Mouse (Mus musculus) lung, adult 18-20 months (tissue): ENCODE measurements around the gene Minar1.
A peak's percentile ranks its signal among the peaks of the same experiment; 100 is the strongest.

ENCODE experiments used
- DNase-seq, 2 experiments: peaks; one replicate each; pipeline ENCODE4 v3.0.0; 2022; ENCODE audit warnings: mixed read lengths in 2 of 2

Gene Minar1

DNA sequence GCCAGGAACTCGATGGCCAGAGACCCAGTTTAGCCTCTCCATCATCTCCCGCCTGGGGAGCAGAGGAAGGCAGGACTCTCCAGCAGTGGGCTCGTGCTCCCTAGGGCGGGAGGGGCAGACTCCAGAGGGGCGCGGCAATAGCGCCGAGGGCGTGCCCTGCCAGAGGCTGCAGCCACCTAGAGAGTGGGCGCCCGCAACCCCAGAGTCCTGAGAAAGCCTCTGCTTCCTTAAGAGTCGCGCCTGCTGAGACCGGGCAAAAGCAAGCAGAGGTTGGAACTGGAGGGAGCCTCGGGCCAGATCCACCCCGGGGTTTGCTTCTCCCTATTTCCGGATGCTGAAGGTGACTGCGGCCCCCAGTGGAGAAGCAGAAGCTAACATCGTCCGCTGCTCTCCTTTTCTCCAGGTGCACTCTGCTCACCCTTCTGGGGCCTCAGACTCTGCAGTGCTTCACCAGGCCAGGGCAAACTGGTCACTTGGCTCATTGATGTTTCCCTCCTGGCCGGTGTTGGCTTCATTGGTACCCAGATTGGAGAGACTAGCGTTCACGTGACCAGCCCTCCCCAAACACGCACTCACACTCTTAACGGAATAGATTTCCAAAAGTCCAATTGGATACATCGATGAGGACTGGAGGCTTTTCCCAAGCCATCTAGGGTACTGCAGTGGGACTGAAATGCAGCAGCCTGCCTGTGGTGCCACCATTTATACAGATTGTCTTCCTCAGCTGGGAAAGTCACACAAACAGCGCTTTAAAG lies at the start of gene Minar1:
Gene Minar1 (minus strand): TSS at position 120 of the 755 bp plus-strand sequence.
- peak in 1 of 2 experiments; percentile 1 for DNase-seq

DNA sequence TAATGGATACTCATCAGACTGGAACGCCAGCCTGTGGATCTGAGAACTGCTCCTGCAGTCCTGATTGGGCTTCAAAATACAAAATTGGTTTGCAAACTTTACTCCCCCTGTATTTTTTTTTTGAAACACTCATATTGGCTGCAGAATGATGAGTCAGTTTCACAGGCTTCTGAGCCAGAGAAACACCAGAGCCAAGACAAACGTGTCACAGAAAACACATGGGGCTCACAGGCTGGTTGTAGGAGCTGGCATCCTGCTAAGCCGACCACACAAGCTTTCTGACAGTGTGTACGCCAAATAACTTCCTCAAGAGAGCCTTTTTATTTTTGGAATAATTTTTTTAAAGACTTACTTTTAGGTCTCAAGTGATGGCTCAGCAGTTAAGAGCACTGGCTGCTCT lies 47.0 kb upstream of the Minar1 start:
- no peak for DNase-seq

DNA sequence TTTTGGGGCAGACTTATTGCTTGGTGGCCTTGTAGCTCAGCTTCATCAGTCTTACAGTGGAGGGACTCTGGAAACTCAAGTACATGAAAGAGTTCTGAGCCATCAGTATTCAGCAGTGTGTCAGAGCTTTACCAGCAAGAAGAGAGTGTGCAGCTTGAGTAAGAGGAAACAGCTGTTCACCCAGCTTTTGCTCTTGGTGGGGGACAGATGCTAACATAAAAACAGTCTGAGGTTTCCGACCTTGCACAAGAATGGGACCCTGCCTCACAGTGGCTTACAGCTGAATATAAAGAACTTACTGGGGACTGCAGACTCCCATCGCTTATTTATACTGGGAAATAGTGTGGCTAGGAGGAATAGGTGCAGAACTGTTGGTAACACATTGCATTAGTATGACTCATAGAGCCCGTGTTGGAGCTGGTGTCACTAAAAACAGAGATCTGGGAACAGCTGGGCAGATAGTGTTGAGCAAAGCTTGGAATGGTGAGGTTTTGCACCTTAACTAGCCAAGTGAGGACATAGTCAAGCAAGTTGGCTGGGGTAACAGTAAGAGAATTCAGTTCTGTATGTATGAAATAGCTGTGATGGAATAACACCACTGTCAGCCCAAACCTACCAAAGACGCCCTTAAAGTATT lies 44.5 kb upstream of the Minar1 start:
- no peak for DNase-seq

- DNase-seq = no peak
Measured at GRCm38 (mm10) chr9:89650913-89651312, 28.0 kb upstream of the Minar1 start.

DNA sequence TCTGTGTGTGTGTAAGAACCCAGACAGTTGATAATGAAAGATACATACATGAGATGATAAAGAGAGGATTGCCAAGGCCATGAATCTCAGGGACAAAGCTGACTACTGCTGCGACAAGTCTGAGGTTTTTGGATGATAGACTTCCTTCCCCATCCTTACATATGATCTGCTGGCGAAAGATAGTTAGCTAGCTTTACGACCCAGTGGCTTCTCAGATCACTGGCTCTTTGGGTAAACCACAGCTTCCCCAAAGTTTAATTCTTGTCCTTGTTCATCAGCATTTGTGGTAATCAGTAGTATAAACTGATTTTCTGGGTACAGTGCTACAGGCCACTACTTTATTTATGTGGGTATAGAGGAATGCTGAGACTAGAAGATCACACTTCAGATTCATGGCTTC lies 14.5 kb upstream of the Minar1 start:
- DNase-seq = no peak

DNA sequence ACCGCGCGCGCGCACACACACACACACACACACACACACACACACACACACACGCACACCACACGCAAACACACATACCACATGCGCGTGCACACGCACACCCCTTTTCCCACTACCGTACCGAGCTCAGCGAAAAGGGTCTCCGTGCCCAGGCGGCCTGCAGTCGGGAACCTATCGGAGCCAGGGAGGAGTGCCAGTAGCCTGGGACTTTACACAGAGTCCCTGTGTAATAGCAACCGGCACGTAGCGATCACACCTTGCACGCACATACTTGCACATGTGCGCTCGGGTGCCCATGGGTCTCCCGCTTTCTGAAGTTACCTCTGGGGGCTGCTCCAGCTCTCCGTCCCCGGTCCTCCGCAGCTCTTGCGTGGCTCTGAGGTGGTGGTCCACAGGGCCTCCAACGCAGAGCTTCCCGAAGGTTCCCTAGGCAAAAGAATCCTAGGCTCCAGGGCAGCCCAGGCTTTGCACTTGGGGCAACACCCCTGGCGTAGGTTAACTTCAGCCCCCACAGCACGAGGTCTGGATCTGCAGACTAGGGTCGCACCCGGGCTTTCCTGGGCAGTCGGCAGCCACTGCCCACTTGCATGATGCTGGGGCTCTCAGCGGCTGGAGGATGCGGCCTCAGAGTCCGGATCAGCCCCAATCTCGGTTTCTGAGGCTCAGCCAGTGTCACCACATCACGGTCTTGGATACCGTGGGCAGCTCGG lies 474 bp downstream of the Minar1 start:
- DNase-seq = no peak

DNA sequence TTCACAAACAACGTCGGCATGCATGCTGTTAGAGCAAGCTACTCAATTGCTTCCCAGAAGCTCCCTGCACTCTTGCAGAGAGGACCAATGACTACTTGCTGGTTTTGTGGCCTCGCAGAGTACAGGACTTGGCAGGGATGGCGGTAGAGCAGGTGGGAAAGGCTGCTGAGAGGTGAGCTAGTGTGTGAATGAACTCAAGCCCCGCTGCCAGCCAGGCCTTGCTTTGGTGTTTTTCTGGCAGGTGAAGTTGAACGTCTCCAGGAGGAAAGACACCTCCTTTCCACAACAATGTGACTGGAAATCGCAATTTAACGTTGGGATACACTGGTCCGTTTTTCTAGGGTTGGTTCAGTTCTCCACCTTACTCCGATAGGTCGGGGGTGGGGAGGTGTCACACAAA lies 1.2 kb downstream of the Minar1 start:
- no peak for DNase-seq

- DNase-seq = no peak
Measured at GRCm38 (mm10) chr9:89620347-89620746, 2.6 kb downstream of the Minar1 start.

DNA sequence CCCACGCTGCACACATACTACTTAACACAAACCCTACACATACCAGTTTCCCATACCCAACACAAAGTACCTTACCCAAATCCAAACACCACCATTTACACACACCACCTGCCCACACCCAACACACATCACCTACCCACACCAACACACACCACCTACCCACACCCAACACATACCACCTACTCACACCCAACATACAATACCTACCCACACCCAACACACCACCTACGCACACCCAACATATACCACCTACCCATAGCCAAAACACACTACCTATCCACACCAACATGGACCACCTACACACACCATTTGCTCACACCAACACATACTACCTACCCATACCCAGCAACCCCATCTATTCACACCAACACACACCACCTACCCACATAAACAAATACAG lies 6.0 kb downstream of the Minar1 start:
- DNase-seq = no peak

DNA sequence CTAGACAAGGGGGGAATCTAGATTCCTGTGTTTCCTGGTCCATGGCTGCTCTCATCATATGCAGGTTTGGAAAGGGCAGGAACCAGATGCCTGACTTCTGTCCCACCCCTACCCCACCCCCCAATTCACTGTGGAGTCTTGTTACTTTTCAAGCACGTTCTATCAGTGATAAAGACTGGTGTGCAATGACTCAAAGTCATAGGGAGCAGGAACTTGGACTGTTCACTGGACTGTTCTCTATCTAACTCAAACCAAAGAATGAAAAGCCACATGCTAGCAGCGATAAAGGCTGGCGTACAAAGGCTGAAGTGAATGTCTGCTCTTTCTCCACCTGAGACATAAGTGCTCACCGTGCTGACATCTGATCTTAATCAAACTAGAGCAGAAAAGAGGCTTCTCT lies 12.3 kb downstream of the Minar1 start:
- DNase-seq = no peak

DNA sequence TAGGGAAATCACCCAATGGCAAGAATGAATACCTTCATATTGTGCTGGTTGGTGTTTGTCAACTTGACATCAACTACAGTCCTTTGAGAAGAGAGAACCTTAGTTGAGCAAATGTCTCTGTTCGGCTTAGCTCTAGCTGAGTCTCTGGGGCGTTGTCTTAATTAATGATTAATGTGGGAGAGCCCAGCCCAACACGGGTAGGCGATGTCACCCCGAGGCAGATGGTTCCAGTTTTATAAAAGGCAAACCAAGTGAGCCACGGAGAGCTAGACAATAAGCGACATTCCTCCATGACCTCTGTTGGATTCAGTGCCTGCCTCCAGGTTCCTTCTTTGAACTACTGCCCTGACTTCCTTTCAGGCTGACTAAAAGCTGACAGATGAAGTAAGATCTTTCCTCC lies 15.6 kb downstream of the Minar1 start:
- DNase-seq = no peak

DNA sequence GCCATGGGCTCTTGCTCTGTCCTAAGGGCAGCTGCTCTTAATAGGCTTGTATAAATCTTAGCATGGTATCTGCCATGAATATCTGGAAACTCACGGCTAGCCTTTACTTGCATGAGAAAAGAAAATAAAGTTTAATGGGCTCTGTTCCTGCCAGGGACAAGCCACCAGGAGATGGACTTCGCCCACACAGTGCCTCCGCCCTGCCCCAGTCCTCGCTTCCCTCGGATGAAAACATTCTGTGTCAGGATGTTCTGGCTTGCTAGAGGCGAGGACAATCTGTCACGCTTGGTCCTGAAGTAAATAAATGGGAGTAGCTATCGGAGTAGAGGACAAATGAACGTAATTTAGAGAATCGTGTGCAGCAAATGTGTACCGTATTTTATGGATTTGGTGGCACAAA lies 16.7 kb downstream of the Minar1 start:
- no peak for DNase-seq

- DNase-seq = no peak
Measured at GRCm38 (mm10) chr9:89601891-89602290, 21.0 kb downstream of the Minar1 start.

GRCm38 (mm10) chr9:89600677-89601076 lies 22.2 kb downstream of the Minar1 start:
- DNase-seq = no peak

GRCm38 (mm10) chr9:89597071-89597470 lies 25.9 kb downstream of the Minar1 start:
- DNase-seq = no peak

GRCm38 (mm10) chr9:89596392-89596791 lies 26.5 kb downstream of the Minar1 start:
- no peak for DNase-seq

GRCm38 (mm10) chr9:89592391-89592790 lies 30.5 kb downstream of the Minar1 start:
- no peak for DNase-seq

- no peak for DNase-seq
Measured at GRCm38 (mm10) chr9:89578422-89578821, 44.5 kb downstream of the Minar1 start.

- no peak for DNase-seq
Measured at GRCm38 (mm10) chr9:89552663-89553062, 70.3 kb downstream of the Minar1 start.
